Mouse (Mus musculus): ENCODE measurements around the gene Kmt2b.

- TF ChIP-seq CTCF (IDR thresholded peaks at IDR 0.05; ENCODE audit: borderline replicate concordance, insufficient read depth, low read depth, low read length) (no peak), POLR2A (IDR thresholded peaks at IDR 0.05; ENCODE audit: borderline replicate concordance, insufficient read depth, low read length) (no peak)
Measured at GRCm38 (mm10) chr7:30560296-30560695, 28.2 kb downstream of the Kmt2b start.

Data from cerebellum, adult 2 months (tissue).